Mouse (Mus musculus) cerebellum, postnatal 25 days (tissue): Measurements from ENCODE around the gene Olfr812.
"Not testable (repeated sequence)": the region's sequence is repeated elsewhere in the genome, so short reads cannot be mapped to it uniquely, and the experiment has no call there.

Source experiments
- DNase-seq, 2 experiments: peaks; one replicate each; pipeline ENCODE4 v3.0.0; 2021; ENCODE audit warnings: mixed read lengths in 2 of 2

Olfr812 gene

DNA sequence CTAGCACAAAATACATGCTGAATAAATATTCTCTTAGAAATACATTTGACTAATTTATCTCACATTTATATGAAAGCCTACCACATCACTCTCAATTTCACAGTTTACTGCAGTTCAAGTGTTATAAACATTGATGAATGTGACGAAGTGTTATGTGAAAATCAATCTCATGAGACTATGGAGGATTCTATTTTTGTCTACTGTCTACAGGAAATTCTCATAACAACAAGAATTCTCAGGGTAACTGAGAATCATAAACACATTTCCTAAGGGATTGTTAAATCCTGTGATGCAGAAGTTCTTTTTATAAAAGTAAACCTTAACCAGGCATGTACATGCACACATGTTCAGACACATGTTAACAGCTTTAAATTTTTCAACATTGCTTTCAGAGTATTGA, at the start of gene Olfr812:
TSS of gene Olfr812 (minus strand) at position 101 of the 400 bp plus-strand sequence.
- DNase-seq: no peak

DNA sequence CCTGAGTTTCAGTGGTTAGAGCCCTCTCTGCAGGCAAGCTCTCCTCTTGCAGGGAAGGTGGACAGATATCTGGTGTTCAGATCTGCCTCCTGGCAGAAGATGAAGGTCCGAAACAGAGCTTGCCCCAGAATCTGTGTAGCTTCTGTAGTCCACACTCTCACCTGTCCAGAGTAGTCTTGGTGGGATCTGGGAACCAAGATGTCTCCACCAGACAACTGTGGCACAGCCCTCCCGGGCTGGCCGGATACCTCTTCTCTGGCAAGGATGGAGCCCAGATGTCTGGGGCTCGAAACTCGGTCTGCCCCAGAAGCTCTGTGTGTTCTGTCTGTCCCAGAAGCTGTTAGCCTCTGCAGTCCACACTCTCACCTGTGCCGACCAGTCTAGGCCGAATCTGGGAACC, 40.0 kb upstream of the Olfr812 start:
- no peak for DNase-seq

DNA sequence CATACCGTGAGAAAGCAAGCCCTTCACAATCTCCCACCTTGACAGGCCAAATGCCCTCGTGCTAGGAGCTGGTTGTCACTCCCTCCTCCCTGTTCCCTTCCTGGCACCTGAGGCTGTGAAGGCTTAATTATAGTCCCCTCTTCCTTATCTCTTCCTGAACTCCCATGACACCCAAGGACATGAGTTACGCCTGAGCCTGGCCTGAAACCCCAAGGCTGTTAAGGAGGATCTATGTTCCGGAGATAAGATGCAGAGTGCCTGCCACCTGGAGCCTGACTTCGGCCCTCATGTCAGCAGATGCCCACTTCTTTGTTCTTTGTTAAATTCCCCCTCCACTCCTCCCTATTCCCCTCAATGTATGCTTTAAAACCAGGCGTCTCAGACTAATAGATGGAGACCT, 39.6 kb upstream of the Olfr812 start:
- not testable (repeated sequence) for DNase-seq

DNA sequence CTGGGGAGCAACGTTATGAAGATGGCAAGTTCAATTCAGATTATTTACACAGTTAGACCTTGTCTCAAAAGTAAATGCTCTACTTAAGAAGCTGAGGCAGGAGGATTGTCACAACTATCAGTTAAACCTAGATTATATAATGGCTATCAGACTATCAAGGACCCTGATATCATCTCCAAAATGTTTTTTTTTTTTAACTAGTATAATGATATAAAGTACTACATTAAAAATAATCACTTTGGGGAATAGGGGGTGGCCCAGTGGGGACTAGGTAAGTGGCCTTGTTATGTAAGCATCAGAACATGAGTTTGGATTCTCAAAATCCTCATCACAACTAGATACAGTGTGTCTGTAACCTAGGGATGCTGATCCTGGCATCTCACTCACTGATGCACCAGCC, 33.9 kb upstream of the Olfr812 start, which contains the start of gene Olfr814:
TSS of gene Olfr814 (minus strand) at position 101 of the 400 bp plus-strand sequence.
- DNase-seq: not testable (repeated sequence)

DNA sequence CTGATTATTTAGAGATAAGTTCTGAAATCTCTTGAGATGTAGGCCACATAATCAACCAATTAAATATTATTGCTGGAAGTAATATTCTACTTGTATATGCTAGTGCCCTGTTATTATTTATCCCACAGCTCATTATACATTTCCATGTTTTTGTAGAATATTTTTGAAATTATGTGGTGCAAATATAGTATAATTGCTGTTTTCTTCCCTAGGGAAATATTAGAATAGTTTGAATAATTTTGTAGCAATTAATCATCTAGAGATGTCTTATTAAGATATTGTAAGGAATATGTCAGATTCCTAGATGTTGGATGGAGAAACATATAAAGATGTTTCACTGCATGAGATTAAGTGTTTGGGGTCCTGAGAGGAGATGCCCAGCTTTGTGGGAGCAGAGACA, 9.2 kb upstream of the Olfr812 start, which contains the start of gene Olfr813:
TSS of gene Olfr813 (plus strand) at position 301 of the 400 bp plus-strand sequence.
- no peak for DNase-seq

DNA sequence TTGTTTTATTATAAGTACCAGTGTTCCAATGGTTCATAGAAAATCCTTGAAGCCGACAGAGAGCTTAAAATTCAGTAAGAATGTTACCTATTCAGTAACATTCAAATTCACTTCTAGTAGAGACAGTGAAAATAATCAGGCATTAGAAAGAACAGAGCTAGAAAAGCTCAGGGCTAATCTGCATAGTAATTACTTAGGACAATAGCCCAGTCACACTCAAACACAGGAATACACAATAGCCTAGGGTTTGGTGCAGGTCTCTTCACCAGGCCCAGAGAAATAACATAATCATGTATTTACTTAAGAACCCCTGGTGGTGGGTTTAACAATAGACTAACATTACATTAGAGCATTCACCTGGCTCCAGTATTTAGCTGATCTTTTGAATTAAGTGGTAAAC, 1.4 kb upstream of the Olfr812 start:
- no peak for DNase-seq

DNA sequence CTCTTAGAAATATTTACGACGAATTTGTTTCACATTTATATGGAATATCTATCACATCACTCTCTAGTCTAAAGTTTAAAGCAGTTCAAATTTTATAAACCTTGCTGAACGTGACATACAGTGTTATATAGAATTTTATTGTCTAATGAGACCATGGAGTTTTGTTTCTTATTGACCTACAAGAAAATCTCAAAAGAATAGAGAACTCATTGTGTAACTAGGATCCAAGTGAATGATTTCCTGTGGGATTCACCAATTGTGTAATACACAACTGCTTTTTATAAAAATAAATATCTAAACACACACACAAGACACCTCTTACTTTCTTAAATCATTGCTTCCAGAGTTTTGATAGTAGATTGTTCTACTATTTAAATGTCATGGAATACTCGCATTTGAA, 41.6 kb downstream of the Olfr812 start, which contains the start of gene Olfr811:
TSS of gene Olfr811 (minus strand) at position 101 of the 400 bp plus-strand sequence.
- no peak for DNase-seq

DNA sequence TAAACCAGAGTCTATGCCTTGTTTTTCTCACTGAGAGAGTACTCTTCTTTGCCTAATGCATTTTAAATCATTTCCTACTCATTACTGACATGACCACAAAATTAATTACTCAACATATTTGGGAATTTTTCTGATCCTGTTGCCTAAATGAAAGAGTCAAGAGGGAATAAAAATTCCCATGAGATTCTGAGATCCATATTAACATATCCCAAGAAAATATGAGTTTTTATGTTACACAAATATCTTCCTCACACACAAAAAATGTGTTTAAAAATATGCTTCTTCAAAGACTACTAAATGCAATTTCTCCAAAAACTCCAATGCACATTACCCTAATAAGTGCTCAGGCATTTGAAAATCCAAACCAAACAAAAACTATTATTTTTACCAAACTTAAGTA, 51.1 kb downstream of the Olfr812 start, which contains the start of gene Olfr810:
TSS of gene Olfr810 (minus strand) at position 101 of the 400 bp plus-strand sequence.
- DNase-seq: no peak
